ENCODE assay signal across 8 mouse cellular contexts in the genomic region with DNA sequence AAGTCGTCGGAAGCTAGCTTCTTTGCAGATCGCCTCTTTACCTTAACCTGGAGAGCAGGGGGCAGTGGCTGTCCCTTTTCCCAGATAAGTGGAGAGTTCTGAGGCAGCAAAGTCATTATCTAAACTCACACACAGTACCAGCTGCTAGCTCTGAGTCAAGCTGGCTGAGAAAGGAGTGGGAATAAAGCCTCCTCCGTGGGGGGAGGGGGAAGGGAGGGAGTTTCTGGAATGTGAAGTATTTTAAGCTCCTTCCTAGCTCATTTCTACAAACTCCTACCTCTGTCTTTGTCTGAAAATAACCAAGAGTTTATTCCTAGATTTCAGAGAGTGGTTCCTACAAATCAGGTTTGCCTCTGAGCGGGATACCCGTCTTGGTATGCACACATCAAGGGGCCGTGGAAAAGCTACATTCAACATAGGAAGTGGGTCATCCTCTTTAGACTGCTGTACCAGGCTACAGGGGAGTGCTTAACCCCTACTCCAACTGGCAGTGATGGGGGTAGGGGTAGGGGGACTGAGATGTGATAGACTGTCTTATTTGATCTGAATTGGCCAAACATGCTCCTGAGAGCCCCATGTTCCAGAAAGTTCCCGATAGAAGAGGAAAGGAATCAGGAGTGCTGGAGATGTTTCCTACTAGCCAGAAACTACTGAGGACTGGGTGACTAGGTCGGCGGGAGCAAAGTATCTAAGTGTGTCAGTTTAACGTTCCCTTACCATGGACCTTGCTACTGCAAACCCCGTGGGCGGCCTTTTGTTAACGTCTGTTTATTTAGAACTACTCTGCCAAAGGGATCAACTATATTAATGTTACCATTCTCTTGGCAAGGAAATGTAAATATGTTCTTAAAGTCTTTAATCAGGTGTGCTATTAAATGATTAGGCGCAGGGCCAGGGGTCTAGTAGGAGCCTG. TPM values are rescaled to one million over a fixed set of nuclear protein-coding genes. Genes with fewer than 3 reads are reported as not detected.
DNase-seq lines count a peak whose midpoint lies in the region; ATAC-seq and TF ChIP-seq lines count a peak whose summit lies in the region.

No protein-coding gene starts in this region.

- no peak overlapping the region for H3K27ac ChIP-seq in kidney, adult 2 months (ENCODE audit: insufficient read depth, low read depth, low read length)
- 0 out of 2 replicates have a peak overlapping the region, but pooled peaks have one; percentile 36 for H3K27ac ChIP-seq in left cerebral cortex, adult 2 months

- intact Hi-C loops in left cerebral cortex, adult 2 months (cut with DNase I), result loop anchor here (2.0 kb wide), 1 partner anchor 47 kb away; no protein-coding TSS in a partner anchor

- no peaks in the 10 kb centered on the region for H3K4me1 ChIP-seq in kidney, adult 2 months (ENCODE audit: control insufficient read depth, insufficient read depth, low read length)

- DNase-seq in kidney, adult 2 months, result peak; percentile 21
- DNase-seq in kidney, adult 8-10 months, result no peak
- DNase-seq in embryo, embryonic 10 days (ENCODE audit: low spot score), result peak; percentile 61
- peak; percentile 75 to 81 for DNase-seq in left cerebral cortex, adult 2 months (ENCODE audit: extremely low spot score in 1 of 2, low spot score in 2 of 2)
- DNase-seq in retina, embryonic 14.5 days (ENCODE audit: low spot score), result peak; percentile 39
- DNase-seq in thymus, postnatal 25 days, result no peak
- no peak for DNase-seq in ovary, postnatal 10 days (ENCODE audit: low spot score)

- TF ChIP-seq POLR2A in kidney, adult 2 months (IDR thresholded peaks at IDR 0.05; ENCODE audit: low read depth, low read length), result no peak

- no peak for TF ChIP-seq CTCF in kidney, adult 2 months (conservative IDR thresholded peaks at IDR 0.05; ENCODE audit: insufficient read depth, insufficient read length, low read depth, low read length)
- no peak for TF ChIP-seq CTCF in left cerebral cortex, adult 2 months (IDR thresholded peaks at IDR 0.05)

- no peaks in the 10 kb centered on the region for H3K36me3 ChIP-seq in kidney, adult 2 months (ENCODE audit: control insufficient read depth, insufficient read depth, low read length)

- no peak for ATAC-seq in monocyte, adult 5-6 weeks (replicated peaks; ENCODE audit: insufficient number of reproducible peaks, low FRiP score, low TSS enrichment, poor library complexity, severe bottlenecking)

- H3K27me3 ChIP-seq in kidney, adult 2 months (replicated peaks; ENCODE audit: control insufficient read depth, insufficient read depth, low read length), result no peaks in the 10 kb centered on the region; the same call in 1 of the 2 replicates

- 43% methylated on average over 15 of the region's 15 CpGs for WGBS in kidney, adult 2 months

- H3K4me3 ChIP-seq in kidney, adult 2 months (ENCODE audit: insufficient read depth, low read depth, low read length), result no peak overlapping the region
- H3K4me3 ChIP-seq in left cerebral cortex, adult 2 months, result no peak overlapping the region

RNA-seq across cellular contexts. Expression of a gene that starts 9.9 kb away (rescaled TPM):
- polyA plus RNA-seq in kidney, adult 2 months (2012; rRNA removed), result 1.5 and 1.6 TPM in 2 replicates
- 10 to 100 TPM; 11.3 to 12.0 TPM for total RNA-seq in left cerebral cortex, adult 2 months (2021)
- 1.3 TPM in 1 of 3 replicates, not detected in the others for total RNA-seq in monocyte, adult 5-6 weeks (2017)

RNA-seq across cellular contexts. Expression of a gene that starts 11.1 kb away (rescaled TPM):
- polyA plus RNA-seq in kidney, adult 2 months (2012; rRNA removed), result 4.7 and 5.1 TPM in 2 replicates
- total RNA-seq in left cerebral cortex, adult 2 months (2021), result 10 to 100 TPM; 17.9 to 21.8 TPM
- total RNA-seq in monocyte, adult 5-6 weeks (2017), result 14.1 to 23.3 TPM (median 15.6 TPM) in 3 replicates

RNA-seq across cellular contexts. Expression of a gene that starts 44.3 kb away (rescaled TPM):
- polyA plus RNA-seq in kidney, adult 2 months (2012; rRNA removed), result 27.6 and 43.9 TPM in 2 replicates
- total RNA-seq in left cerebral cortex, adult 2 months (2021), result 10 to 100 TPM; 35.0 to 39.8 TPM
- not detected in 3 replicates for total RNA-seq in monocyte, adult 5-6 weeks (2017)

Comparison
In these comparisons a context has a peak if more than half of its experiments do, and no peak if none do; other contexts are left out.
1. DNase-seq: peak in kidney, adult 2 months (single experiment), embryo, embryonic 10 days (single experiment), left cerebral cortex, adult 2 months (2 of 2) and retina, embryonic 14.5 days (single experiment); none in kidney, adult 8-10 months (0 of 2), thymus, postnatal 25 days (single experiment) and ovary, postnatal 10 days (single experiment).
2. RNA of a gene that starts 44.3 kb away (total RNA-seq): 35.0 to 39.8 TPM in left cerebral cortex, adult 2 months; not detected in monocyte, adult 5-6 weeks; every median in the first group is over 10 times any median in the second.